Mouse (Mus musculus) regulatory T cell (primary cell): ENCODE data around the gene Bcl6.

ENCODE experiments used
- in situ Hi-C: fragments of 300-600 bp; cut with MboI, MseI; formaldehyde crosslinking; loops from one replicate; pipeline ENCODE4 v1.15.1; 2025; ENCODE audit warnings: high pct_unique_total_duplicates

Gene Bcl6

DNA sequence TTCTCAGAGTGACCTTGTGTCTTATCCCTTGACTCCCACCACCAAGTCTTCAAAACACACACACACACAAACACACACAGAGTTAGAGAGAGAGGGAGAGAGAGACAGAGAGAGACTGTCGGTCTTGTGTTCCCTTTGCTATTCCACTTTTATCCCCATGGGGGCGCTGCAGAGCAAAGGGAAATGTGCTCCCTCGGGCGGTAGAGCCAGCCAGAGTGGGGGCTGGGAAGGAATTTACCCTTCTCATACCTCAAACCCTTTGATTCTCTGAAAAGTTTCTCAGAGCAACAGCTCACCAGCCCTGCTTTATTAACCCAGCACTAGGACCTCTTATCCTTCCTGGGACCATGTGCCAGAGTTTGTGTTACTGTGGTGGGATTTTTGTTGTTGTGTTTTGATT is 2.5 kb upstream of the Bcl6 start:
- in situ Hi-C loops = loop anchor here (10.0 kb wide), 1 partner anchor 94 kb away; no protein-coding TSS in a partner anchor

DNA sequence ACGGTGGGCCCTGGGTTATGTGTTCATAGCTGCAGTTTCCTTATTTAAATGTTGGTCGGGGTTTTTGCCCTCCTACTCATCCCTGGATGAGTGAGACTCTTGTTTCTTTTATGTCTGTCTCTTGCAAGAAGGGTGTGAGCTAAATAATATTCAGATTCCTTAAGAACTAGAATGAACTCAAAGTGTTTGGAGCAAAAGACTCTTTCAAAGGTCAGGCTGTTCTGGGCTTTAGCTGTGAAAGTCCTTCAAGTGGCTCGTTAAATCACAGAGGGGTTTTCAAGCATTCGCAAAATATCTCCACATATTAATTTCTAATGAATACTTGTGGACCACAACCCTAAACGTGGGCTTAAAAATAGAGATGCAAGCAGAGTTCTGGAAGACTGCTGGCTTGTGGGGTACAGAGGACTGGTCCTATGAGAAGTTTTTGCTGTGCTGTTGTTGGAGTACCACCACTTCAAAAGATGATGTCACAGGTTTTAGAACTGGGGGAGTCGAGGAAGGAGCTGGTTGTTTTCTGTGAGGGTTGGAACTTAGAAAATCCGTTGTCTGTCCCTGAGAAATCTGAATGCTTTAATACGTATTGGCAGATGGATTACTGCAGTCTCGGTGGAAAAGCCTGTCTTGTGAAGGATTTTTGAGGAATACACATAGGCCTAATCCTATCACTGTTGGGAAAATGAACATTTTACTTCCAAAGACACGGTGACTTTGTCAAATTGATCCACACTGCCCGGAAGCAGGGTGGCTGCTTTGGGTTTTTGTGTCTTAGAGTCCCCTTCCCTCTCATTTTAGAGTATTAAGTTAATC is 1.7 kb upstream of the Bcl6 start:
- in situ Hi-C loops = loop anchor here (10.0 kb wide), 1 partner anchor 94 kb away; no protein-coding TSS in a partner anchor

DNA sequence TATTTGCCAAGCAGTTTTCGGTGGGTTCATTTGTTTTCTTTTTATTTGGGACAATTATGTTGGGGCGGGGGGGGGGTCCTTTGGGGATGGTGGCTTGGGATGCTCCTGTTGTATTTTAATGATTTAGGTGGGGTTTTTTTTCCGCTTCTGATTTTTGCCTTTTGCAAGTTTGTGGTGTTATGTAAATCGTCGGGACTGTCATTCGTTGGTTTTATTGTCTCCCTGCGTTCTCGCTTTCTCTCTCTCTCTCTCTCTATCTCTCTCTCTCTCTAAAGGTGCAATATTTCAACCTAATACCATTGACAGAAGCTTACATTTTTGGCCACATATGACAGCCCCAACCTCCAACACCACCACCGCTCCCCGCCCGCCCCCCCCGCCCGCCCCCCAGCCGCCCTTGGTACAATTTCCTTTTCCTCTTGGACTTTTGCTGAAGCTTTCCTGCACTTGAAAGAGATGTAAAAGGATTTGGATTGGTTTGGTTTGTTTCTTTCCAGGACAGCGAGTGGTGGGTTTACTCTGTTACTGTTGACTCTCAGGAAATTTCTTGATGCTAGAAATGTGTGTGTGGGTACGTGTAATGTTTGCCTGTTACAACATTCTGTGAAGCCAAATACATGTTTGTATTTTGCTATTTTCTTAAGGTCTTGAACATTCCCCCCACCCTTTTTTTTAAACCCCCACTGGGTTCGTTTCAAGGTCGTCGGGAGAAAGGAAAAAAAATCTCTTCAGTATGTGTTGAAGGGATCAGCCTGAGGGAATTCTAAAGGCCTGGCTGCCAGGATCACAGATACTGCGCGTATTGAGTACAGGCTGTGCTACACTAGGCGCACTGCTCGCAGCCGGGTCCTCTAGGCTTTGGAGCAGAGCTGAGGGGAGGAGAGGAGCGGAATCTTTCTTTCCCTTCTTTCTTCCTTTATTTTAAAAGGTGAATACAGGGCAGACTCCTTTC is 833 bp upstream of the Bcl6 start:
- in situ Hi-C loops = loop anchor here (5.0 to 10.0 kb wide), 3 partner anchors 95 to 228 kb away; no protein-coding TSS in a partner anchor

DNA sequence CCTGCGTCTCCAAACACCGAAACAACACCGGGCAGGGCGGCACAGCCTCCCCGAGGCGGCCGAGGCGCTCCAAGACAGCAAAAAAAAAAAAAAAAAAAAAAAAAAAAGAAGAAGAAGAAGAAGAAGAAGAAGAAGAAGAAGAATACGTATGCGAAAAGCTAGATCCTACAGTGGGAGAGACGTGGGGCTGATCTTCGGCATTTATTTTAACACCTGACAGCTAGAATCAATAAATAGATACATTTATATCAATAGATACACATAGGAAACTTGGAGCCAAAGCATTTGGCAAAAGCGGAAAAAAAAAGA is 541 bp downstream of the Bcl6 start:
- in situ Hi-C loops = loop anchor here (5.0 kb wide), 2 partner anchors 169 to 229 kb away; no protein-coding TSS in a partner anchor

- in situ Hi-C loops = loop anchor here (5.0 kb wide), 2 partner anchors 170 to 230 kb away; no protein-coding TSS in a partner anchor
Measured at GRCm38 (mm10) chr16:23987341-23988156, 1.1 kb downstream of the Bcl6 start.

DNA sequence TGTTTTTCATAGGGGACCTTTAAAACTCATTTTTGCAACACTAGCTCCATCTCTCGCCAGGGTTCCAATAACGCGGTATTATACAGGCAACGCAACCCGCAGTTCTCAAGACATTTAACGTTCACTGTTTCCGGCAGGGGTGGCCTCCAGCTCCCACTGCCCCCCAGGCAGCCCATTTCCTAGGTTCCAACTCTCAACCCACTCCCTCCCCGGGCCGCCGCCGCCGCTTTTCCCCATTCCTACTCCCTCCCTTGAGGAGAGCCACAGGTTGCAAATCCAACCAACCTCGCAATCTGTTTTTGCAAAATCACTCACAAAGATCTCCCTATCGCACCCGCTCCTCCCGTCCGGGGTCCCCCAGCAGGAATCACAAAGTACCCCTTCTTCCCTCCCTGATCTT is 1.8 kb downstream of the Bcl6 start:
- in situ Hi-C loops = loop anchor here (5.0 kb wide), 2 partner anchors 170 to 230 kb away; no protein-coding TSS in a partner anchor

GRCm38 (mm10) chr16:23986176-23986575 is 2.5 kb downstream of the Bcl6 start:
- in situ Hi-C loops = loop anchor here (5.0 kb wide), 2 partner anchors 171 to 231 kb away; no protein-coding TSS in a partner anchor

DNA sequence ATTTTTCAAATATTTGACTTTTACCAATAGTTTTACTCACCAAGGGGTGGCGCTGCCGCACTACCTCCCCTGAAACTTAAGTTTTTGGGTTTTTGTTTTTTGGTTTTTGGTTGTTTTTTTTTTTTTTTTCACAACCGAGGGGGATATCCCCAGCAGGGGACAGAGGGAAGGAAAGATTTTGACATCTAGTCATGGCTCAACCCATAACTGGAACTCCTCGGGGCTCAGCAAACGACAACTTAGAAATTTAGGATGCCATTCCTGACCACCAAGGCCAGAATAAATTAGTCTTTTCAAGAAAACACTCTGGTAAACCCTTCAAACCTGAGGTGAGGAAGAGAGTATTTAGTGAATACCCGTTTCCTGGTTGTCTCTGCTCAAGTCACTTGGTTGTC is 3.2 kb downstream of the Bcl6 start:
- in situ Hi-C loops = loop anchor here (5.0 kb wide), 2 partner anchors 172 to 232 kb away; no protein-coding TSS in a partner anchor

DNA sequence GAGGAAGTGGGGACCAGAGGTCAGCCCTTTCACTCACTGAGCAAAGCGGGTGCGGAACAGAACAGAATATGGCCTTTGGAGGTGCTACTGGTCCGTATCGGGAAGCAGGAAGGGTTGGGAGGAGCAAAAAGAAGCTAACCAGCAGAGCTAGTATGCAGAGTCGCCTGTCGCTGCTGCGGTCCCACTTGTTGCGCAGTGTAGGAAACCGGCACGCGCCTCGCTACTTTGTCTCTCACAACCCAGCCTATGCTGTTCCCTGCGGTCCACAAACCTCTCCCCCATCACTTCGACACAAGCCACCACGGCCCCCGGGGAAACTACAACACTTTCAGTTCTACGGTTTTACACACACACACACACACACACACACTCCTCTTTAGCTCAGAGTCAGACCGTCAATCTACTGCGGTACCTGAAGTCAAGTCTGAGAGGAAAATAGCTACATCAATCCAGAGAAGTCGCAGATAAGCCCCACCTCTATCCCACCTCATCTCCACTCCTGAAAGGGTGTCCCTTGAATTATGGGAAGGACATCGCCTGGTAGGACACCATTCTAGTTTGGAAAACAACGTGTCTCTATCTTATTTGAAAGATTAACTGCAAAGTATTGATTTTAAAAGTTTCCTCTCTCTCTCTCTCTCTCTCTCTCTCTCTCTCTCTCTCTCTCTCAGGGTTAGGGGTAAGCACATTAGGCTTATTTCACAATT is 3.7 kb downstream of the Bcl6 start:
- in situ Hi-C loops = loop anchor here (5.0 kb wide), 8 partner anchors 172 to 1277 kb away; no protein-coding TSS in a partner anchor

DNA sequence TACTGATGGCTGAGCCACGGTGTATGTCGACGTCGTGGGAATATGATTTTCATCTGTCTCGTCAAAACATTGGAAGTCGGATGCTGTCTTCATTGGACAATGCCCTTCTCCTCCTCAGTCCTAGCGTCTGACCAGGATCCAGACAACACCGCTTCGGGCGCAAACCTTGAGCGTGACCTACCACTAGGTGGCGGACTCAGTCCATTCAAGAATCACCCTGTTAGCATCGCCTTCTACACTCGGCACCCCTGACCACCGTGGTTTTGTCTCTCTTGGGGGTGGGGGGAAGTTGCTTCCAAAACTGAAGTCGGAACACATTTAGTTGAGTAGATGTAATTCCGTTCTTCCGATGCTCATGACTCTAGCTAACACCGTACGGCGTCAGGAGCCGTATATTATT is 4.5 kb downstream of the Bcl6 start:
- in situ Hi-C loops = loop anchor here (5.0 kb wide), 6 partner anchors 358 to 1278 kb away; no protein-coding TSS in a partner anchor

DNA sequence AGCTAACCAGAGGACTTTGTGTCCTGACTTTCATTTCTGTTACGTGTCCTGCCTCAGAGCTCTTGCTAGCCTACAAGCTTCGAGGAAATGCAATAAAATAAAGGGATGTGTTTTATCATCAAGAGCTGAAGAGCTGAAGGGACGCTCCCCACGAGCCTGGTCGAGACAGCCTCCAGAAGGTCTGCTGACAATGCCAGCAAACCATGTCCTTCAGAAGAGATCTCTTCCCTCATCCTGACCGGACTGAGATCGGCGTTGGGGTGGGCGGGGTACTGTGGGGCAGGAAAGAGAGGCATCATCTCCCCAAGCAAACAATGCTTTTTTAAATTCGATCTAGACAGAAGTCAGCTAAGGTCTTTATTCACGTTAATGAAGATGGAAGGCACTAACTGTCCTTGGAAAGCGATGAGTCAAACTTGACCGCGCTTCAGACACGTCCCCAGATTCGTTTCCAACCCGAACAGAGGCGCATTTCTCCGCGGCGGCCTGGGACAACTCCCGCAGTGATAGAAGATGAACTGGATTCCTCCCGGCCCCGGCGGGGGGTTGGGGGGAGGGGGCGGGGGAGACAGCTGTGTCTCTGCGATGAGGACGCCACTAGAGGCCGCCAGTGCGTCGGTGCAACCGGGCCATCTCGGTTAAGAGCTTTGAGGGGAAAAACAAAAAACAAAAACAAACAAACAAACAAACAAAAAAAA is 5.6 kb downstream of the Bcl6 start:
- in situ Hi-C loops = loop anchor here (5.0 kb wide), 6 partner anchors 359 to 1279 kb away; no protein-coding TSS in a partner anchor

DNA sequence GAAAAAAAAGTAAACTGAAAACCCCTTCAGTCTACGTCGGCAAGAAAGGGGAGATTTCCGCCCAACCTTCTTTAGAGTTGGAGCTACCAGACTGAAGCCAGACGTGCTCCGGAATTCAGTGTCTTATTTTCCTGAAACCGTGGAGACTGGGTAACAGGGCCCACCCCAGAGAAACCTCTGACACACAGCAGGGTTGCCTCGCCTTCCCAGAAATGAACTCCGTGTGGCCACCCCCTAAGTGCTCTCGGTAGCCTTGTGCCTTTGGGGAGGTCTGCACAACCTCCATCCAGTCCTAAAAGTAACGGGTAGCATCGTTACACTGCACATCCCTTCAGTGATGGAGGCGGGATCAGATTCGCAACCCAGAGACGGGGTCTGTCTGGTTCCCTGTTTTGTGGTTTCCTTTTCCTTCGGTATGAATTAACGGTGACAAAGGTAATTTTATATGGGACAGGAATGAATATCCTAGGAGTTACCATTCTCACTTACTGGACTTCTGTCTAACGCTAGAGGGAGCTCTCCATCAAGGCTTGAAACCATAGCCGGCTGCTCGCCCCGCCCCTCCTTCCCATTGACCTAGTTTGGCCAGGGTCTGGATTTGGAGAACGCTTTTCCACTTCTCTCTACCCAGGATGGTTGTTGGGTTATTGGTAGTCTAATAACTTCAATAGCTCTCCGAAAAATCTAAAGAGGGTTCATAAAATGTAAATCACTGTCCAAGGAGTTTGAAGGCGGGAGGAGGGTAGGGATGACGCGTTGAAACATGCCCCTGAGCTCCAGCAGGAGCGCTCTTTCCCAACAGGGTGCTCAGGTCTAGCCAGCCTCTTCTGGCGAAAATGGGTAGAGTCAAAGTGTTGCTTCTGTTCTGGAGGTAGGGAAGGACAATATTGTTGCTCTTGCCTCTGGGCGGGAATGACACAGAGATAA is 6.5 kb downstream of the Bcl6 start:
- in situ Hi-C loops = loop anchor here (5.0 kb wide), 6 partner anchors 360 to 1280 kb away; no protein-coding TSS in a partner anchor

GRCm38 (mm10) chr16:23980991-23981720 is 7.5 kb downstream of the Bcl6 start:
- in situ Hi-C loops = loop anchor here (5.0 kb wide), 6 partner anchors 361 to 1281 kb away; no protein-coding TSS in a partner anchor

GRCm38 (mm10) chr16:23980201-23980870 is 8.3 kb downstream of the Bcl6 start:
- in situ Hi-C loops = loop anchor here (5.0 kb wide), 6 partner anchors 362 to 1282 kb away; no protein-coding TSS in a partner anchor

DNA sequence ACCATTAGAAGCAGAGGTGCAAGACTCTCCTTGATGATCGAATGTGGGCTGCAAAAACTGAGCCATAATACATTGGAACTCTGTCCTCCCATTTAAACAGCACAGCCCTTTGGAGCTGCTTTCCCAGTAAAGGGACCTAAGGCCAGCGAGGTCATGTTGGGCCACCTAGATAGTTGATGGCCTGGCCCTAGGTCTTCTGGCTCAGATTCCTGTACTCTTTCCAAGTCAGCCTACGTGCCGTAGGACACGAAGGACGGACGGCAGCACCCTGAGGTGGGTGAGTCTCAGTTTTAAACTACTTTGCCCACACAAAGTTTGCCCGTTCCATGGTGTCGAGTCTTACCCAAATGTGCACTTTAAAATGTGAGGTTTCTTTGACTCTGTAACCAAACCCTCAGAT is 9.2 kb downstream of the Bcl6 start:
- in situ Hi-C loops = no loop called here

DNA sequence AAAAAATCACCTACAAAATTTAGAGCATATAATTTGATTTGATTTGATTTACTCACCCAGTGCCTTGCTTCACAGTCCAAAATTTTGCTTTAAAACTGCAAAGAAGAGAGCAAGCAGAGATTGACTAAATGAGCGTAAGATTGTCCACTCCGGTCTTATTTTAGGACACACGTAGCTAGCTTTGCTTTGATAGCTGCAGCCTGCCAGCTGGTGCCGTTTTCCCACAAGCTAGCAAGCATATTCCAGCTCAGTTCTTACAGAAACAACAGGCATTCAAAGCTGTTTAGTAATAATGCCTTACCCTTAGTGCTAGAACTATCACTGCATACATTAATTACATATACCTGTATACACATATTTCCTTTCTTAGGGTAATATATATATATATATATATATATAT is 10.2 kb downstream of the Bcl6 start:
- in situ Hi-C loops = no loop called here

- in situ Hi-C loops = no loop called here
Measured at GRCm38 (mm10) chr16:23977732-23978131, 10.9 kb downstream of the Bcl6 start.
